Mouse (Mus musculus) heart, adult 2 months (tissue): ENCODE measurements around the gene Cnksr2.

Experiments used
- CTCF ChIP-seq: fragments of 200-600 bp; IDR thresholded peaks from 2 replicates; pipeline ENCODE4 v1.8.1; 2022; ENCODE audit warnings: antibody characterized with exemption, mild to moderate bottlenecking, moderate library complexity
- EP300 ChIP-seq: fragments of 200-500 bp; IDR thresholded peaks from 2 replicates; pipeline ENCODE4 v1.6.1; 2011; ENCODE audit warnings: low read depth, low read length, control low read depth; ENCODE audit not compliant: insufficient read depth

DNA sequence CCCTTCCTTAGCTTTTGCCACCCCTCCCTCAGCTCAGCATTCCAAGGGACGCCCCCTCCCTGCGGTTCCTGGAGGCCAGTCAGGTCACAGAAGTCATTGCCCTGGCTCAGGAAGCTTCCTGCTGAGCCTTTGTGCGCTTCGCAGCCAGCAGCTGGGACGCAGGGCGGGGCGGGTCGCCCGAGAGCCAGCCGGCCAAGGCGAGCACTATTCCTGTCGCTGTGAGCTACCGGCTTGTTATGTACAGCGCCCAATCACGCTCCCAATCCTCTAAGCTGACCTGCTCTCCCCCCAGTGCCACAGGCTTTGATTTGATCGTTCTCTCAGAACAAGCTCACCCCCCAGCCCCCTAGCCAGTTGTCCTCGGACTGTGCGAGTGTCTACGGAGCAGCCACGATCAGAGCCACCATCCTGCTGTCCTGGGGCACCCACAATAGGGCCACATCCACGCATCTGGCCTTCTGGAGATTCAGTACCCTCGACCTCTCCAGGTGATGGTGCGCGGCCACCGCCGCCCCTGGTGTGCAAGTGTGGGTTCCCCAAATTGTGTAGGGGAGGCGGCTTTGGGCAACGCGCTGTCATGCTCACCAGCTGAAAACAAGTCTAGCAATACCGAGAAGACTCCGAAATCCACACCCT is 225.4 kb downstream of the Cnksr2 start:
- TF ChIP-seq EP300 = no peak
- TF ChIP-seq CTCF = no peak
